Mouse (Mus musculus): ENCODE data around the gene Map4k4. TPM values are rescaled to one million over a fixed set of nuclear protein-coding genes. Genes with fewer than 3 reads are reported as not detected.
A peak's percentile ranks its signal among the peaks of the same experiment; 100 is the strongest.

Map4k4 gene
- polyA plus RNA-seq, 1 experiment: 147 TPM

GRCm38 (mm10) chr1:39988841-39989240 is 88.1 kb downstream of the Map4k4 start:
- Histone ChIP-seq H3K79me2 (ENCODE audit: control insufficient read depth, insufficient read depth) (peaks cover 4% of the 10 kb centered on the region), H3K27me3 (ENCODE audit: control insufficient read depth, insufficient read depth, insufficient read length) (no peaks in the 10 kb centered on the region), H3K4me2 (ENCODE audit: low read depth) (no peak overlapping the region), H3K4me3 (no peak overlapping the region), H3ac (ENCODE audit: control insufficient read depth, insufficient read length) (no peak overlapping the region), H3K36me3 (ENCODE audit: control insufficient read depth, insufficient read depth) (peaks cover 64% of the 10 kb centered on the region)
- no peak for TF ChIP-seq MYOG (IDR thresholded peaks at IDR 0.05; ENCODE audit: control insufficient read depth in 1 of 3, insufficient read depth in 1 of 3, insufficient read length in 2 of 3, low read depth in 2 of 3)
- TF ChIP-seq SRF (IDR thresholded peaks at IDR 0.05; ENCODE audit: control insufficient read depth, insufficient read length, low read depth): no peak
- no peak for TF ChIP-seq REST (IDR thresholded peaks at IDR 0.05; ENCODE audit: insufficient read depth, insufficient read length)
- TF ChIP-seq CEBPB (IDR thresholded peaks at IDR 0.05; ENCODE audit: insufficient read depth, poor library complexity, severe bottlenecking): no peak
- TF ChIP-seq POLR2AphosphoS2 (IDR thresholded peaks at IDR 0.05; ENCODE audit: insufficient read length, low read depth): peak; percentile 30

GRCm38 (mm10) chr1:39990041-39990440 is 89.3 kb downstream of the Map4k4 start:
- peaks cover 4% of the 10 kb centered on the region for H3K79me2 ChIP-seq (ENCODE audit: control insufficient read depth, insufficient read depth)
- no peak overlapping the region for H3K4me2 ChIP-seq (ENCODE audit: low read depth)
- peaks cover 69% of the 10 kb centered on the region for H3K36me3 ChIP-seq (ENCODE audit: control insufficient read depth, insufficient read depth)
- H3ac ChIP-seq (ENCODE audit: control insufficient read depth, insufficient read length): no peak overlapping the region
- H3K27me3 ChIP-seq (ENCODE audit: control insufficient read depth, insufficient read depth, insufficient read length): no peaks in the 10 kb centered on the region
- TF ChIP-seq MAX (IDR thresholded peaks at IDR 0.05; ENCODE audit: low read depth) (no peak), MYOD1 (IDR thresholded peaks at IDR 0.05; ENCODE audit: control insufficient read depth in 1 of 3, insufficient read length in 2 of 3, low read depth in 2 of 3) (no peak), E2F4 (IDR thresholded peaks at IDR 0.05; ENCODE audit: insufficient read depth) (no peak), TCF12 (IDR thresholded peaks at IDR 0.05; ENCODE audit: insufficient read depth, poor library complexity, severe bottlenecking) (no peak), MYOG (IDR thresholded peaks at IDR 0.05; ENCODE audit: control insufficient read depth in 1 of 3, insufficient read depth in 1 of 3, insufficient read length in 2 of 3, low read depth in 2 of 3) (no peak), POLR2A (IDR thresholded peaks at IDR 0.05; ENCODE audit: insufficient read length, low read depth) (no peak), POLR2AphosphoS2 (IDR thresholded peaks at IDR 0.05; ENCODE audit: insufficient read length, low read depth) (no peak), REST (IDR thresholded peaks at IDR 0.05; ENCODE audit: insufficient read depth, insufficient read length) (no peak), USF1 (IDR thresholded peaks at IDR 0.05; ENCODE audit: low read depth) (no peak), TCF3 (IDR thresholded peaks at IDR 0.05; ENCODE audit: insufficient read length, low read depth) (no peak)
- no peak overlapping the region for H3K4me3 ChIP-seq

GRCm38 (mm10) chr1:39993921-39994320 is 93.2 kb downstream of the Map4k4 start:
- H3K4me2 ChIP-seq (ENCODE audit: low read depth): no peak overlapping the region
- no peak overlapping the region for H3ac ChIP-seq (ENCODE audit: control insufficient read depth, insufficient read length)
- no peaks in the 10 kb centered on the region for H3K27me3 ChIP-seq (ENCODE audit: control insufficient read depth, insufficient read depth, insufficient read length)
- H3K79me2 ChIP-seq (ENCODE audit: control insufficient read depth, insufficient read depth): peaks cover 4% of the 10 kb centered on the region
- TF ChIP-seq MYOD1 (IDR thresholded peaks at IDR 0.05; ENCODE audit: control insufficient read depth in 1 of 3, insufficient read length in 2 of 3, low read depth in 2 of 3): no peak
- no peak for TF ChIP-seq SRF (IDR thresholded peaks at IDR 0.05; ENCODE audit: control insufficient read depth, insufficient read length, low read depth)
- TF ChIP-seq TCF3 (IDR thresholded peaks at IDR 0.05; ENCODE audit: insufficient read length, low read depth): no peak
- no peak for TF ChIP-seq USF1 (IDR thresholded peaks at IDR 0.05; ENCODE audit: low read depth)
- TF ChIP-seq POLR2AphosphoS2 (IDR thresholded peaks at IDR 0.05; ENCODE audit: insufficient read length, low read depth): no peak
- no peak for TF ChIP-seq CEBPB (IDR thresholded peaks at IDR 0.05; ENCODE audit: insufficient read depth, poor library complexity, severe bottlenecking)
- no peak for TF ChIP-seq REST (IDR thresholded peaks at IDR 0.05; ENCODE audit: insufficient read depth, insufficient read length)
- no peak for TF ChIP-seq POLR2A (IDR thresholded peaks at IDR 0.05; ENCODE audit: insufficient read length, low read depth)
- no peak for TF ChIP-seq TCF12 (IDR thresholded peaks at IDR 0.05; ENCODE audit: insufficient read depth, poor library complexity, severe bottlenecking)
- no peak for TF ChIP-seq MYOG (IDR thresholded peaks at IDR 0.05; ENCODE audit: control insufficient read depth in 1 of 3, insufficient read depth in 1 of 3, insufficient read length in 2 of 3, low read depth in 2 of 3)
- TF ChIP-seq MAX (IDR thresholded peaks at IDR 0.05; ENCODE audit: low read depth): no peak
- TF ChIP-seq E2F4 (IDR thresholded peaks at IDR 0.05; ENCODE audit: insufficient read depth): no peak
- no peak overlapping the region for H3K4me3 ChIP-seq
- H3K36me3 ChIP-seq (ENCODE audit: control insufficient read depth, insufficient read depth): peaks cover 66% of the 10 kb centered on the region

- H3ac ChIP-seq (ENCODE audit: control insufficient read depth, insufficient read length): no peak overlapping the region
- no peak overlapping the region for H3K4me2 ChIP-seq (ENCODE audit: low read depth)
- no peaks in the 10 kb centered on the region for H3K27me3 ChIP-seq (ENCODE audit: control insufficient read depth, insufficient read depth, insufficient read length)
- peaks cover 58% of the 10 kb centered on the region for H3K36me3 ChIP-seq (ENCODE audit: control insufficient read depth, insufficient read depth)
- H3K4me3 ChIP-seq: no peak overlapping the region
- TF ChIP-seq TCF12 (IDR thresholded peaks at IDR 0.05; ENCODE audit: insufficient read depth, poor library complexity, severe bottlenecking) (no peak), MAX (IDR thresholded peaks at IDR 0.05; ENCODE audit: low read depth) (no peak), MYOG (IDR thresholded peaks at IDR 0.05; ENCODE audit: control insufficient read depth in 1 of 3, insufficient read depth in 1 of 3, insufficient read length in 2 of 3, low read depth in 2 of 3) (no peak), MYOD1 (IDR thresholded peaks at IDR 0.05; ENCODE audit: control insufficient read depth in 1 of 3, insufficient read length in 2 of 3, low read depth in 2 of 3) (no peak), TCF3 (IDR thresholded peaks at IDR 0.05; ENCODE audit: insufficient read length, low read depth) (no peak), POLR2A (IDR thresholded peaks at IDR 0.05; ENCODE audit: insufficient read length, low read depth) (no peak), USF1 (IDR thresholded peaks at IDR 0.05; ENCODE audit: low read depth) (no peak), REST (IDR thresholded peaks at IDR 0.05; ENCODE audit: insufficient read depth, insufficient read length) (no peak), SRF (IDR thresholded peaks at IDR 0.05; ENCODE audit: control insufficient read depth, insufficient read length, low read depth) (no peak), CEBPB (IDR thresholded peaks at IDR 0.05; ENCODE audit: insufficient read depth, poor library complexity, severe bottlenecking) (no peak), POLR2AphosphoS2 (IDR thresholded peaks at IDR 0.05; ENCODE audit: insufficient read length, low read depth) (no peak), E2F4 (IDR thresholded peaks at IDR 0.05; ENCODE audit: insufficient read depth) (no peak)
- peaks cover 4% of the 10 kb centered on the region for H3K79me2 ChIP-seq (ENCODE audit: control insufficient read depth, insufficient read depth)
Observed at GRCm38 (mm10) chr1:39995593-39995992, 94.9 kb downstream of the Map4k4 start.

- TF ChIP-seq MYOG (IDR thresholded peaks at IDR 0.05; ENCODE audit: control insufficient read depth in 1 of 3, insufficient read depth in 1 of 3, insufficient read length in 2 of 3, low read depth in 2 of 3): no peak
- TF ChIP-seq MAX (IDR thresholded peaks at IDR 0.05; ENCODE audit: low read depth): no peak
- TF ChIP-seq TCF3 (IDR thresholded peaks at IDR 0.05; ENCODE audit: insufficient read length, low read depth): no peak
- TF ChIP-seq USF1 (IDR thresholded peaks at IDR 0.05; ENCODE audit: low read depth): no peak
- Histone ChIP-seq H3K36me3 (ENCODE audit: control insufficient read depth, insufficient read depth) (peaks cover 67% of the 10 kb centered on the region), H3ac (ENCODE audit: control insufficient read depth, insufficient read length) (no peak overlapping the region), H3K79me2 (ENCODE audit: control insufficient read depth, insufficient read depth) (no peaks in the 10 kb centered on the region), H3K27me3 (ENCODE audit: control insufficient read depth, insufficient read depth, insufficient read length) (no peaks in the 10 kb centered on the region), H3K4me3 (no peak overlapping the region), H3K4me2 (ENCODE audit: low read depth) (no peak overlapping the region)
Observed at GRCm38 (mm10) chr1:40000476-40000875, 99.8 kb downstream of the Map4k4 start.
